Mouse (Mus musculus) midbrain, embryonic 12.5 days (tissue): ENCODE measurements at regions not wholly inside any gene's neighbourhood (a gene's known extent, or its start where the extent isn't known, plus 50 kb on each side); places are given as distances from the start of the nearest gene placed in this dataset.

Experiments used
- ATAC-seq: fragments of 200-750 bp; cut with Nextera tagmentation; 2 replicates; pipeline ENCODE4 v1.8.0; 2017; ENCODE audit warnings: low read depth, moderate TSS enrichment, moderate library complexity; ENCODE audit not compliant: low FRiP score
- H3K27ac ChIP-seq: fragments of 300-500 bp; sonication (generic); replicated peaks from 2 replicates; pipeline ENCODE4 v1.5.1; 2016; ENCODE audit warnings: mild to moderate bottlenecking
- H3K27me3 ChIP-seq: fragments of 300-500 bp; sonication (generic); 2 replicates; pipeline ENCODE4 v1.6.1; 2016; ENCODE audit warnings: mild to moderate bottlenecking
- H3K36me3 ChIP-seq: fragments of 300-500 bp; sonication (generic); 2 replicates; pipeline ENCODE4 v1.6.1; 2016
- H3K4me1 ChIP-seq: fragments of 300-500 bp; sonication (generic); 2 replicates; pipeline ENCODE4 v1.6.1; 2016
- H3K4me2 ChIP-seq: fragments of 300-500 bp; sonication (generic); replicated peaks from 2 replicates; pipeline ENCODE4 v1.6.1; 2016; ENCODE audit warnings: mild to moderate bottlenecking, moderate library complexity
- H3K4me3 ChIP-seq: fragments of 300-500 bp; sonication (generic); 2 replicates; pipeline ENCODE4 v1.5.1; 2016; ENCODE audit warnings: mild to moderate bottlenecking
- H3K9ac ChIP-seq: fragments of 300-500 bp; sonication (generic); replicated peaks from 2 replicates; pipeline ENCODE4 v1.6.1; 2016; ENCODE audit warnings: mild to moderate bottlenecking, moderate library complexity
- H3K9me3 ChIP-seq: fragments of 300-500 bp; sonication (generic); 2 replicates; pipeline ENCODE4 v1.6.1; 2016; ENCODE audit warnings: mild to moderate bottlenecking
- WGBS: fragments of 180-500 bp; shearing (Covaris S2); methylation state at CpG from one replicate; pipeline ENCODE4 v1.1.7; 2016; 5-methylcytosine and 5-hydroxymethylcytosine counted together

DNA sequence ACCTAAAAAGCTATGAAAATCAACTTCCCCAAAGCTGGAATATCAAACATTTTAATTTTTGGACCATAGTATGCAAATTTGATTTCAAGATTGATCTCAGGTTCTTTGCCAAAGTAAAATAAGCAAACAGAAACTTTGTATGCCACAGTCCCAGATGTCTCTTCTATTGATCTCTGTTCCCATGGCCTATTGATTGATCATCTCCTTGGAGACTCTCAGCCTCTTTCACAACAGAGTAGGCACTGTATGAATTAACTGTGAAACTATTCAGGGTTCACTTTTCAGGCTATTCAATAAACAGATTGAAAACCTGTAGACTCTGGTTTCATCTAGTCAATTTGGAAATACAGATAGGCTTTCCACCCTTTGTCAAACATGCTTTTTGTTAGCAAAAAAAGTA, 384.1 kb downstream of the Btg1 start:
- no peak for ATAC-seq
- H3K36me3 ChIP-seq: no peaks in the 10 kb centered on the region

DNA sequence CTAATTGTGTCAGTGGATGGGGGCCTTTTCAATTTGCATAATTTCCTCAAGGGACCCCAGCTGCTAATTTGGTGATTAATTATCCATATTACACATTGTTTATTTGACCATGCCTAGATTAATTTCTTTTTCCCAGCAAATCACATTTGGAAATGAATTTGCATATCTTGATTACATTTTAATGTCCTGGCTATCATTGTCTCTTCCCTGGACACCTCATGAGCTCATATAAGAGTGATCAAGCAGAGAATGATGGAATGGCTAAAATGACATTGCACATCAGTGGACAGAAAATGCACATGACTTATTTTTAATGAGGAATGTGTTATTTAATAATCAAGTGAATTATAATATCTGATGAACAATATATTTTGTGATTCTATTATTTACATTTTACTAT, 392.1 kb downstream of the Btg1 start:
- no peak for ATAC-seq
- no peaks in the 10 kb centered on the region for H3K36me3 ChIP-seq
- no peak overlapping the region for H3K9ac ChIP-seq
- no peaks in the 10 kb centered on the region for H3K4me1 ChIP-seq
- H3K4me3 ChIP-seq: no peak overlapping the region
- no peaks in the 10 kb centered on the region for H3K27me3 ChIP-seq
- no peaks in the 10 kb centered on the region for H3K9me3 ChIP-seq
- H3K27ac ChIP-seq: no peak overlapping the region
- H3K4me2 ChIP-seq: no peak overlapping the region

More for the DNA sequence above, 384.1 kb downstream of the Btg1 start:
- Histone ChIP-seq H3K9me3 (no peaks in the 10 kb centered on the region), H3K4me3 (no peak overlapping the region), H3K27me3 (no peaks in the 10 kb centered on the region), H3K27ac (no peak overlapping the region), H3K4me1 (no peaks in the 10 kb centered on the region), H3K4me2 (no peak overlapping the region), H3K9ac (no peak overlapping the region)

DNA sequence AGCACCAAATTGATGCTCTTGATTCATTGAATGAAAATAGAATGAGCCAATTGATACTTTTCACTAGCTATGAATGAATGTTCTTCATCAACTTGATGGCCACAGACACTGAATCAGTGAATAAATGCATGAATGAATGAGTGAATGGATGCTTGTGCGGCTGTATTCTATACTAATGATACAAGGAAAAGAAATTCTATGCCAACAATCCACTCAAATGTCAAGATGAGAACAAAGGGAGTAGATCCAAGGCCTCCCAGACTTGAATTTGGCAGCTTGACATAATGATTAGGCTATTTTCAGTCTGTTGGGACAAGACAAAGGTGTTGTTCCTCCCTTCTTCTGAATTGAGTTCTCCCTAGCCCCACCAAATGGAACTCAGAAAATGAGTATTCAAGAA, 393.1 kb downstream of the Btg1 start:
- 68% methylated on average over 1 of the region's 1 CpGs for WGBS

DNA sequence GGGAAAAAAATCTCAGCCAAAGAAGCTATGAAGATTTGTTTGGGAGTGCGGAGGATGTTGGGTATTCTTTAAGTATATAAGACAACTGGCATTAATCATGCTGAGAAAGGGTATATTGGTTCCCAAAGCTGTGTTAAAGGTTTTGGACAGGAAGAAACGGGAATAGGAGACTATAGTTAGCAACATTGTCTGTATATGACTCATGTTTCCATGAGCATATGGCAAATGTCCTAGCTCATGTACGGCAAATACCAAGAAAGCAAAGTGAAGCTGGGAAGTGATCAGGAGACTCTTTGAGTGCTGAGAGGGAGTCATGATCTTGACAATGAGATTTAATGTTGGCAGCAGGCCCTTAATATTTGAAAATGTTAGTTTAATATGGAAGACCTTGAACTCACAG, 401.8 kb downstream of the Btg1 start:
- Histone ChIP-seq H3K36me3 (no peaks in the 10 kb centered on the region), H3K9me3 (no peaks in the 10 kb centered on the region), H3K4me2 (no peak overlapping the region), H3K4me1 (no peaks in the 10 kb centered on the region), H3K27ac (no peak overlapping the region), H3K27me3 (no peaks in the 10 kb centered on the region), H3K4me3 (no peak overlapping the region), H3K9ac (no peak overlapping the region)
- WGBS: 87% methylated on average over 3 of the region's 3 CpGs
- no peak for ATAC-seq

More for the DNA sequence above, 393.1 kb downstream of the Btg1 start:
- no peaks in the 10 kb centered on the region for H3K9me3 ChIP-seq
- no peak for ATAC-seq
- no peaks in the 10 kb centered on the region for H3K36me3 ChIP-seq
- no peaks in the 10 kb centered on the region for H3K27me3 ChIP-seq
- no peak overlapping the region for H3K27ac ChIP-seq
- no peak overlapping the region for H3K4me3 ChIP-seq
- H3K4me1 ChIP-seq: no peaks in the 10 kb centered on the region
- H3K4me2 ChIP-seq: no peak overlapping the region
- H3K9ac ChIP-seq: no peak overlapping the region

DNA sequence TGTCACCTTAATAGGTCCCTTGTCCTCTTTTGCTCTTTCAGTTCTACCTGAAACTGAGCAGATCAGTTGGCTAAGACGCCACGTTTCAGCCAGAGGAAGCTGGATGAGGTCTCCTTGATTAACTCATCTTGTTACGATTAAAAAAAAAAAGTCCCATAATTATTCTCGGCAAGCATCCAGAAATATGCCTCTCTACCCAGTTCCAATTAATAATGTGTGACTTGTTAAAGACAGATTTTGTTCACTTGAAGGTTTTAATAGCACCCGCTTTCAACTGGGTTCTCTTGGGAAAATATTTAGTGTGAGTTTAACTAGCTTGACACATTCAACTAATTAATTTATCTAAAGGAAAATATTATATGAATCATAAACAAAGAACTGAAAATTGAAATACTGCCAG, 412.0 kb downstream of the Btg1 start:
- Histone ChIP-seq H3K4me2 (no peak overlapping the region), H3K9ac (no peak overlapping the region), H3K27me3 (no peaks in the 10 kb centered on the region), H3K36me3 (no peaks in the 10 kb centered on the region), H3K4me3 (no peak overlapping the region), H3K4me1 (no peaks in the 10 kb centered on the region), H3K27ac (no peak overlapping the region), H3K9me3 (no peaks in the 10 kb centered on the region)
- ATAC-seq: no peak
- 89% methylated on average over 5 of the region's 5 CpGs for WGBS

DNA sequence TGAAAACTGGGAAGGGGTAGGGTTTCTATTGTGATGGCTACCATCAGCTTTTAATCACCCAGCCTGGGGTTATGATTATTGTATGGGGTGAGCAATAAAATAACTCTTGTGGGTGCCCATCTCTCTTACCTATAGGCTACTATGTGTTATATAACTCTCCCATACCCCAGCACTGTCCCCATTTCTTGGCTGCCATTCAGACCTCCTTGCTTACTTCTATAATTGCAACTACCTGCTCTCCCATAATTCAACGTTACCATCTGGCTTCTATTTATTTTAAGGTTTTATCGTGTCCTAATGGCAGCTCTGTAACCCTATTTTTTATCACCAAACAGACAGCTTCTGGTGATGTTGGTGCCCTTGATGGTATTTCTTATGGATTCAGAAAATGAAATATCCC, 414.2 kb downstream of the Btg1 start:
- H3K9me3 ChIP-seq: no peaks in the 10 kb centered on the region
- H3K27me3 ChIP-seq: no peaks in the 10 kb centered on the region
- H3K36me3 ChIP-seq: no peaks in the 10 kb centered on the region
- H3K9ac ChIP-seq: no peak overlapping the region
- ATAC-seq: no peak
- no peak overlapping the region for H3K4me2 ChIP-seq
- no peak overlapping the region for H3K4me3 ChIP-seq
- no peak overlapping the region for H3K27ac ChIP-seq
- 93% methylated on average over 2 of the region's 2 CpGs for WGBS
- no peaks in the 10 kb centered on the region for H3K4me1 ChIP-seq

DNA sequence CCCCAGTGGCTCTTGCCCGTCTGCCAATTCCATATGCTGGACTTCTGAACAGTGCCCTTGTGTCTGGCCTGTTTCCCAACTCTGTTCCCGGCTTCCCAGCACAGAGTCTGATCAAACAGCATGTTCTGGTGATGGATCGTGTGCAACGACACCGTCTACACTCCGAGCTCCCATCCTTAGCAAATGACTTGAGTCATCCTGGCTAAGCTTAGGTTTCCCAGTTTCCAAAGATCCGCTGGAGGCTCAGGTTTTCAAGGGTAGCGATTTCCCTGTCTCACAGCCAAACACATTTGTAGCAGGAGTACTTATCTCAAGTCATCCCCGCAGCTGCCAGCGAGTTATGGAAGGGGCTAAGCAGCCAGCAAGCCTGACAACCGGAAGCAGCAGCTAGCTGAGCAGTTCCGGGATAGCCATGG, 418.6 kb downstream of the Btg1 start:
- Histone ChIP-seq H3K36me3 (no peaks in the 10 kb centered on the region), H3K9ac (no peak overlapping the region), H3K27me3 (no peaks in the 10 kb centered on the region), H3K4me1 (no peaks in the 10 kb centered on the region), H3K27ac (no peak overlapping the region), H3K4me2 (no peak overlapping the region), H3K4me3 (no peak overlapping the region), H3K9me3 (no peaks in the 10 kb centered on the region)
- no peak for ATAC-seq
- 83% methylated on average over 12 of the region's 12 CpGs for WGBS

DNA sequence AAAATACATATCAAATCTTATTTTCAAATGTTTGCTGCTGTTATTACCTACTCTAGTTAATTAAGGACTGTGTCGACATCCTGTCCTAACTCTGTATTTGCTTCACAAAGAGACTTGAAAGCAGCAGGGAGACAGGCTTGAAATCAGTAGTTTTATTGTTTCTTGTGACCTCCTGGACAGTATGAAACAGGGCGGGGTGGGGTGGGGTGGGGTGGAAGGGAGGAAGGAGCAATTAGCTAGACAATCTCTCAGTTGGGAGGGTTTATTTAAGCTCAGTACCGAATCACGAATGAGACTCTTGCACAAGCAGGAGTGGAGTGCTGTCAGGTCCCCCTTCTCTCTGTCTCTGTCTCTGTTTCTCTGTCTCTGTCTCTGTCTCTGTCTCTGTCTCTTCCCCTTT, 421.2 kb downstream of the Btg1 start:
- Histone ChIP-seq H3K27me3 (no peaks in the 10 kb centered on the region), H3K9ac (no peak overlapping the region), H3K4me2 (no peak overlapping the region), H3K4me3 (no peak overlapping the region), H3K9me3 (no peaks in the 10 kb centered on the region), H3K4me1 (no peaks in the 10 kb centered on the region), H3K27ac (no peak overlapping the region), H3K36me3 (no peaks in the 10 kb centered on the region)
- no peak for ATAC-seq
- 68% methylated on average over 4 of the region's 4 CpGs for WGBS

DNA sequence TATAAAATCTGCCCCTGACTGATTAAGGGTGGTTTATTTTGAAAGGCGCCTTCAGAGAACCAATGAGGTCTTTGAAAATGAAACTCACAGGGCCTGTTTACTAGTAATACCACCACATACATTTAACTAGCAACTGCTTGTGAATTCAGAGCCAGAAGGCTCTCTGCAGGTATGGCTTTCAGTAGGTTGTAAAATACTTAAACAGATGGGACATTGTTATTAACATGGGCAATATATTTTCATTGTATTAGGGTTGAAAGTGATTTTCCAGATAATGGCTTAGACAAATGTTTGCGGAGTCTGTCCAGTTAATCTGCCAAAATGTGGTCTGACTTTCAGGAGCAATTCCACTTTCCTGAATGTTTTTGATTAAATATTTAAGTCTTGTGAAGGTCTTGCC, 430.8 kb downstream of the Btg1 start:
- Histone ChIP-seq H3K4me2 (no peak overlapping the region), H3K36me3 (no peaks in the 10 kb centered on the region), H3K4me3 (no peak overlapping the region), H3K9ac (no peak overlapping the region), H3K27ac (no peak overlapping the region), H3K4me1 (no peaks in the 10 kb centered on the region), H3K9me3 (peaks cover 6% of the 10 kb centered on the region; the same call in 1 of the 2 replicates), H3K27me3 (no peaks in the 10 kb centered on the region)
- no peak for ATAC-seq
- WGBS: 92% methylated on average over 2 of the region's 2 CpGs

DNA sequence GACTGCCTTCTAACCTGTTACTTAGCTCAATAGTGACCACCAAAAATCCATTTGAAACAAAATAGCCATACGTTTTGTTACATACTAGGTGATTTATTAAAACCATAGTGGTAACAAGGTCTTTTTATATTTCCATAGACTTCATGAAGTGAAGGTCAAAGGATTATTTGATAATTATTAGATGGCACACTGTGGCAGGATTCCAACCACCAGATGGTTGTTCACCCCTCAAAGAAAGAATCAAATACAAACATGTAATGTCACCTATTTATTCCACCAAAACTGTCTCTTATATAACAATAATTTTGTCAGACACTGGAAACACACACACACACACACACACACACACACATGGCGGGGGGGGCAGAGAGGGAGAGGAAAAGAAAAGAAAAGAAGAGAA, 431.2 kb downstream of the Btg1 start:
- WGBS: 77% methylated on average over 1 of the region's 2 CpGs
- no peak for ATAC-seq
- no peak overlapping the region for H3K4me3 ChIP-seq

DNA sequence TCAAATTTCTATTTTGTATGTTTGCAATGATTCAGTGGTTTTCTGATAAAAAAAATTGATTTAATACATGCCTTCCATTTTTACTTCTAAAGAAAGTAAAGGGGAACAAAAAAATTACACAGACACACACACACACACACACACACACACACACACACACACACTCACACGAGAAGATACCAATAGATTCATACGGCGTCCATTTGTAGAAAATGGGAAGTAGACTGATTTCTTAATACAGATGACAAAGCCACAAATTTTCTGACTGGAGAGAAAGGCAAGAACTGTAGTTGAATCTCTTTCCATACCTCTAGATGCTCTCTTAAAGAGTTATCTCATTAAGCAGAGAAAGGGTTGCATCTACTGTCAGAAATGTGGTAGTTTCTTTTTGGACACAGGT, 424.9 kb upstream of the Dcn start:
- H3K27ac ChIP-seq: no peak overlapping the region
- no peak for ATAC-seq
- H3K9ac ChIP-seq: no peak overlapping the region
- no peaks in the 10 kb centered on the region for H3K4me1 ChIP-seq
- 93% methylated on average over 3 of the region's 3 CpGs for WGBS
- H3K27me3 ChIP-seq: no peaks in the 10 kb centered on the region
- H3K36me3 ChIP-seq: no peaks in the 10 kb centered on the region
- H3K4me3 ChIP-seq: no peak overlapping the region
- H3K4me2 ChIP-seq: no peak overlapping the region
- H3K9me3 ChIP-seq: no peaks in the 10 kb centered on the region

More for the DNA sequence above, 431.2 kb downstream of the Btg1 start:
- H3K9me3 ChIP-seq: peaks cover 6% of the 10 kb centered on the region; the same call in 1 of the 2 replicates
- H3K9ac ChIP-seq: no peak overlapping the region
- H3K4me2 ChIP-seq: no peak overlapping the region
- H3K27me3 ChIP-seq: no peaks in the 10 kb centered on the region
- H3K27ac ChIP-seq: no peak overlapping the region
- no peaks in the 10 kb centered on the region for H3K4me1 ChIP-seq
- no peaks in the 10 kb centered on the region for H3K36me3 ChIP-seq

DNA sequence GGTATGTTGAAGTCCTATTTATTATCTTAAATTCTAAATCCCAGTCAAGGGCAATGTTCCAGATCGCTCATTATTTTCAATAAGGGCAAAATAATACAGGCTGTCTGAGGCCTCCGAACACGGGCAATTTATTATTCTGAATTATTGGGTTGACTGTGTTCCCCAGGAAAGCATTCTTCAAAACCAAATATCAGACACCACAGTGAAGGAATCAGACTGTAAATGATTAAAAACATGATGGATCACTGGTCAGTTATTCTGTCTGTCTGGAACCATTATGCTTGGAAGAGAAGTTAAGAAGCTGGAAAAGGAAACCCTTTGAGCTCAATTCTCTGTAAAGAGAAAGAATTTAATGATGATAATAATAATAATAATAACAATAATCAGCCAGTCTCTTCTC, 417.4 kb upstream of the Dcn start:
- ATAC-seq: no peak
- no peaks in the 10 kb centered on the region for H3K27me3 ChIP-seq
- no peak overlapping the region for H3K27ac ChIP-seq
- no peak overlapping the region for H3K9ac ChIP-seq
- no peak overlapping the region for H3K4me3 ChIP-seq
- no peaks in the 10 kb centered on the region for H3K9me3 ChIP-seq
- H3K4me2 ChIP-seq: no peak overlapping the region
- 81% methylated on average over 3 of the region's 3 CpGs for WGBS
- H3K4me1 ChIP-seq: no peaks in the 10 kb centered on the region
- no peaks in the 10 kb centered on the region for H3K36me3 ChIP-seq

DNA sequence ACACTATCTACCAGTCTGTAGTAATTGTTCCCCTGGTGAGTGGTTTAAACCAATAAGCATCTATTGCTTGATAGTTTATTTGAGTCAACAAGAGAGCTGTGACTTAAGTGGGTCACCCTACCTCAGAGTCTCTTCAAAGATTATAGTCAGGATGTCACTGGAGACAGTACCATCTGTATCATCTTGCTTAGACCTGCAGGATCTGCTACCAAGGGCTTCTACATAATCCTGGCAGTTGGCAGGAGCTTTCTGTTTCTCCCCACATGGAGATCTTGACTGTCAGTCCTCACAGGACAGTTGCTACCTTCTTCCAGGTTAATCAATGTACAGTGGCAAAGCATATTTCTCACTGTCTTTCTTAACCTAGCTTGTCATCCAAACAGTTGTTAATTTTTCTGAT, 414.9 kb upstream of the Dcn start:
- H3K27me3 ChIP-seq: no peaks in the 10 kb centered on the region
- H3K27ac ChIP-seq: no peak overlapping the region
- no peak for ATAC-seq
- no peaks in the 10 kb centered on the region for H3K9me3 ChIP-seq
- no peak overlapping the region for H3K4me2 ChIP-seq
- no peaks in the 10 kb centered on the region for H3K36me3 ChIP-seq
- no peak overlapping the region for H3K4me3 ChIP-seq
- H3K9ac ChIP-seq: no peak overlapping the region
- no peaks in the 10 kb centered on the region for H3K4me1 ChIP-seq
